Mouse (Mus musculus): ENCODE results near the gene Plxdc2.
"Not testable (repeated sequence)": the region's sequence is repeated elsewhere in the genome, so short reads cannot be mapped to it uniquely, and the experiment has no call there.

The Plxdc2 gene

DNA sequence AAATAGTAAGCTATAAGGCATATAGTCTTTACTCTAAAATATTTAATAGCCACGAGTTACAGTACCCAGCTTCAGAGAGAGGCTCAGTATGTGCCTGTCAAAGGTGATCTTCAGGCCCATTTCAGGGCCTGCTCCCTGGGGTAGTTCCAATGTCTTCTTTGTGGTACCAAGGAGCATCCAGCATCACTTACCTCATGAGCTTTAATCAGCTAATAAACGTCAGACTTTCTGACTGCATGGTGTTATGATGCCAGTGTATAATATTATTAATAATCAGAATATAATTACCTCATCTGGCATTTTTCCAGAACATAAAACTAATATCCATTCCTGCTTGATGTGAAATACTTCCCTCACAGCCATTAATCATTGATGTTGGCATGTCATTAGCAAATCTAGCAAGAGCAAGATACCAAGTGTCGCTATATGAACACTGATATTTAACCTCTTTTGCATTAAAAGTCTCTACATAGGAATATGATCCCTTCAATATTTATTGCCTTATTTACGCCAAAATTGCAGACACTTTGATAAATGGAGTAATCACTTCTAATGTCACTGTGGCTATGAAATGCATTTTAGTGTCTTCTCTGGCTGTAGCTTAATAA, 393.3 kb downstream of the Plxdc2 start:
- DNase-seq (ENCODE audit: low spot score) = no peak

DNA sequence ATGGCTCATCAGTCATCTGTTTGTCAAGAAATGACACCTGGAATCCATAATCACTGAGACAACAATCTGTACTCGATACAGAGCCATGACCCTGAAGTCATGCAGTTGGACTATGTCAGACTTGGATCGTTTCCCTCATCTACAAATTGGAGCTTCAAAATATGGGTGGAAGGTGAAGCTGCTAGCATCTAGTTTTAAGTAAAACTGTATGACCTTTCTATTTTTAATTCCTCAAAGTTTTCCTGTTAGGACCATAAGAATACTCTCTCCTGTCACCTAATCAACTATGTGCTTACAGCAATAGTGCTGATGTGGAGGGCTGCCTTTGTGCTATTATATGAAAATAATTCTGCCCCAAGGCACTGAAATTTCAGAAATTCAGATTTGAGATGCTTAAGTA, 401.1 kb downstream of the Plxdc2 start:
- no peak for DNase-seq (ENCODE audit: low spot score)

DNA sequence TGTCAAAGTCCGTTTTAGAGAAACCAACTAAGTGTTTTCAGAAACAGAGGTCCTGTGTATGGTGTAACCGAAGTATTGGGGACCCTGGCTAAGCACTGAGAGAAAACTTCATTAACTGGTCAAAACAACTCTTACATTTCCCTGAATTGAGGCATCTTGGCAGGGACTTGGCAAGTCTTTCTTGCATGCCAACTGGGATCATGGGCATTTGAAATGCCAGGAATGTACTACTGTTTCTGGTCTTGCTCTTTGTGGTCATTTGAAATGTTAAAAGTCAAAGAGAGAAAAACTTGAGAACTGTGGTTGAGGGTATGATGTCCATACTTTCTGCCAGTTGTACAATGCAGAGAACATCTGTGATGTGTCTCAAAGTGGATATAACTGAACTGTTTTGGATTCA, 403.7 kb downstream of the Plxdc2 start:
- no peak for DNase-seq (ENCODE audit: low spot score)

GRCm38 (mm10) chr2:16769149-16769548, 413.0 kb downstream of the Plxdc2 start:
- DNase-seq (ENCODE audit: low spot score) = not testable (repeated sequence)

GRCm38 (mm10) chr2:16773398-16774113, 417.5 kb downstream of the Plxdc2 start:
- DNase-seq (ENCODE audit: low spot score) = no peak

DNA sequence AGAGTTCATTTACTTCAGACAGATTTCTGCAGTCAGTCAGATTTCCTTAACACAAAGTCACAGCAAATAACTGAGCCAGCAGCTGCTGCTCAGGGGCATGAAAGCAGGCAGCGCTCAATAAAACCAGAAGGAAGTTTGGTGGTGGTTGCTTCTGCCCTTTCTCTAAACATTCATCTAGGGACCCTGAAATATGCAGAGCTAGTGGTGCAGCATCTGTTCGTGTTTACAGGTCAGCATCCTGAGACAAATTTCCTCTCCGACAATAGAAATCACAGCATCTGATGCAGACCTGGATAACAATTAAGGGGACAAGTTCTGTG, 418.0 kb downstream of the Plxdc2 start:
- DNase-seq (ENCODE audit: low spot score) = no peak

DNA sequence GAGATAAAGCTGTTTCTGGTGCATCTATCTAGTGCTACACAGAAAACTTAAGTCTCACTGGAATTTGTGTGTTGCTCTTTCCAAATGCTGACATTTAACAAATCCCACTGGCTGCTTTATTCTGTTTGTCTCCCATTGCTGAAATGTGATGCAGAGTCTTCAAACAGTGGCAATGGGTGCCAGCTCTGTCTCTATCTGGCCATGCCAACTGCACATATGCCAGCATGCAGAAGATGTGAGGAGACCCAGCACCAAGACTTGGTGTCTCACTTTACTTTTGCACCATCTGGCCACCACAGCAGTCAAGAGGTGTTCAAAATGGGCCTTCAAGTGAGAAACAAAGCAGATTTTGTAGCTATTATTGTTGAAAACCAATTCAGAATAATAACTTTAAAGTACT, 439.2 kb downstream of the Plxdc2 start:
- no peak for DNase-seq (ENCODE audit: low spot score)

Measured in layer of hippocampus, adult 11-12 months (tissue).